Mouse (Mus musculus): ENCODE measurements around the gene Aqp1. TPM values are rescaled to one million over a fixed set of nuclear protein-coding genes. Genes with fewer than 3 reads are reported as not detected.

The Aqp1 gene
- polyA plus RNA-seq, 1 experiment from 2014 or later, result 1.3 TPM

DNA sequence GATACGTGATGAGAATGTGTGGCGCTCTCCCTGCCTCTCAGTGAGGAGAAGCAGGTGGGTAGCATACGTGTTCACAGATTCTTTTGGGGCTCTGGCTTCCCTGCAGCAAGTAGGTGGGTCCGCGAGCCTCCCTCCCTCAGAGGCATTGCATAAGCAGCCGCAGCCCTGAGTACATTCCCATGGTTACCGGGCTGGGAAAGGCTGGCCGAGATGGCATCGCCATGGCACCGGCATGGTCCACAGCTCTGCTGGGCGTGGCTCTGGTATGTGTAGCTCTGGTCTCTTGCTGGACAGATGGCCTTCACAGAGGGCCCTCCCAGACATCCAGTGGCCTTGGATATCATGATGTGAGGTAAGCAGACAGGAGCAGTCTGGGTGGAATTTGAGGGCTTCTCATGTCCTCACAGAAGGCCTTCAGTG lies 60.4 kb downstream of the Aqp1 start:
- H3K36me3 ChIP-seq (ENCODE audit: control insufficient read depth, insufficient read depth, low read length), result no peaks in the 10 kb centered on the region
- peaks cover 20% of the 10 kb centered on the region for H3K4me1 ChIP-seq (ENCODE audit: control insufficient read depth, insufficient read depth, low read length)
- 0 out of 2 replicates have a peak overlapping the region, but pooled peaks have one; percentile 12 for H3K9ac ChIP-seq (replicated peaks; ENCODE audit: low read length)
- WGBS, result 47% methylated on average over 11 of the region's 11 CpGs
- H3K27me3 ChIP-seq (ENCODE audit: control insufficient read depth, insufficient read depth, low read length), result no peaks in the 10 kb centered on the region
- ATAC-seq (ENCODE audit: low FRiP score, low TSS enrichment), result peak; percentile 67
- H3K4me3 ChIP-seq (replicated peaks; ENCODE audit: low read depth, low read length), result no peak overlapping the region
- H3K4me2 ChIP-seq (ENCODE audit: low read length), result peak overlapping the region; percentile 10; the same call in 1 of the 2 replicates
- H3K27ac ChIP-seq (replicated peaks; ENCODE audit: low read depth, low read length), result peak overlapping the region; percentile 49
- H3K9me3 ChIP-seq (ENCODE audit: control insufficient read depth, low read length), result no peaks in the 10 kb centered on the region
- peak; percentile 69 for DNase-seq

Small RNA genes lying within 50 kb of the gene (microRNA-seq; reads per million reads assigned to microRNA genes)
- not detected for gene Gm25458

Other genes with a start within 250 kb of the Aqp1 start
- 1.1 and 1.2 TPM in 2 replicates for gene Crhr2, start 203.4 kb upstream of the Aqp1 start, polyA plus RNA-seq (2014; fragmentation: Nextera tagmentation; extraction: Ambion mirVana)
- gene Inmt, start 161.4 kb upstream of the Aqp1 start, polyA plus RNA-seq (2014; fragmentation: Nextera tagmentation; extraction: Ambion mirVana), result not detected in 2 replicates
- gene Mindy4, start 133.0 kb upstream of the Aqp1 start, polyA plus RNA-seq (2014; fragmentation: Nextera tagmentation; extraction: Ambion mirVana), result 9.8 and 14.6 TPM in 2 replicates
- not detected in 2 replicates for gene Ghrhr, start 39.9 kb downstream of the Aqp1 start, polyA plus RNA-seq (2014; fragmentation: Nextera tagmentation; extraction: Ambion mirVana)
- 50.2 and 52.7 TPM in 2 replicates for gene Adcyap1r1, start 115.5 kb downstream of the Aqp1 start, polyA plus RNA-seq (2014; fragmentation: Nextera tagmentation; extraction: Ambion mirVana)